Mouse (Mus musculus): Measurements from ENCODE around the gene Dmrta2. TPM values are rescaled to one million over a fixed set of nuclear protein-coding genes. Genes with fewer than 3 reads are reported as not detected.

Dmrta2 gene
- polyA plus RNA-seq, 1 experiment from 2014 or later: 0.04 TPM

DNA sequence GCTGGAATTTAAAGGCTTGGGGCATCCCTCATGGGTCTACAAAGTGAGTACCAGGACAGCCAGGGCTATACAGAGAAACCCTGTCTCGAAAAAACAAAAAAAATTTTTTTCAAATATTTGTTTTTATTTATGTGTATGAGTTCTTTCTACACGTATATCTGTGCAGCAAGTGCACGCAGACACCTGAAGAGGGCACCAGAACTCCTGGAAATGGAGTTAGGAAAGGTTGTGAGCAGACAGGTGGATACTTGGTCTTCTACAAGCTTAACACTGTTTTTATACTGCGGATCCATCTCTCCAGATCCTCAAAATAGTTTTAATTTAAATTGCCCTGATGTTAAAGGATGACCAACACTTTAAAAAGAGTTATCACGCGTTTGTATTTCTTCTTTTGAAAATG lies 11.4 kb downstream of the Dmrta2 start:
- no peak overlapping the region for H3K27ac ChIP-seq (ENCODE audit: low read length)

DNA sequence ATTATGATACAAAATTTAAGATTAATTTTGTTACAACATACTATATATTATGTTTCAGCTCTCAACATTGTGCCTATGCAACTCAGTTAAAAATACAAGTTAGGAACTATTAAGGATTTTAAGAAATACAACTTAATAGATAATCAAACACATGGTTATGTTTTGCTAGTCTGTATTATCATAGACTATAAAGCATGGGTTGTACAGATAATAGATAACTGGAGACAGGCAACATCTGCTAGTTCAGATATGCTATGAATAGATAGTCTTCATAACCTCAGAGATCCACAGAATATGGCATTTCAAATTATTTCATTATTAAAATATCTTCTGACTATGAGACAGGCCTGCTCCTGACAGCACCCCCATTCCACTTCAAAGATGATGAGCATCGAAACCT lies 28.2 kb downstream of the Dmrta2 start:
- Histone ChIP-seq H3K9me3 (replicated peaks; ENCODE audit: control insufficient read depth, low read length) (no peaks in the 10 kb centered on the region; the same call in 1 of the 2 replicates), H3K36me3 (ENCODE audit: control insufficient read depth, insufficient read depth) (no peaks in the 10 kb centered on the region), H3K27ac (ENCODE audit: low read length) (no peak overlapping the region), H3K27me3 (ENCODE audit: control insufficient read depth, insufficient read depth, low read length) (no peaks in the 10 kb centered on the region), H3K9ac (ENCODE audit: low read length) (no peak overlapping the region), H3K4me3 (ENCODE audit: low read length) (no peak overlapping the region), H3K4me2 (ENCODE audit: low read depth, low read length) (no peak overlapping the region), H3K4me1 (ENCODE audit: control insufficient read depth, insufficient read depth, low read length) (no peaks in the 10 kb centered on the region)
- ATAC-seq (replicated peaks; ENCODE audit: extremely low read depth, insufficient read depth, low FRiP score): no peak
- WGBS: 79% methylated on average over 1 of the region's 1 CpGs

More for the DNA sequence above, 11.4 kb downstream of the Dmrta2 start:
- H3K9me3 ChIP-seq (replicated peaks; ENCODE audit: control insufficient read depth, low read length): no peaks in the 10 kb centered on the region
- ATAC-seq (replicated peaks; ENCODE audit: extremely low read depth, insufficient read depth, low FRiP score): no peak
- H3K4me2 ChIP-seq (ENCODE audit: low read depth, low read length): no peak overlapping the region
- H3K4me1 ChIP-seq (ENCODE audit: control insufficient read depth, insufficient read depth, low read length): peaks cover 3% of the 10 kb centered on the region; the same call in 1 of the 2 replicates
- no peak overlapping the region for H3K4me3 ChIP-seq (ENCODE audit: low read length)
- no peak overlapping the region for H3K9ac ChIP-seq (ENCODE audit: low read length)
- 35% methylated on average over 6 of the region's 6 CpGs for WGBS
- peaks cover 76% of the 10 kb centered on the region for H3K27me3 ChIP-seq (ENCODE audit: control insufficient read depth, insufficient read depth, low read length)
- H3K36me3 ChIP-seq (ENCODE audit: control insufficient read depth, insufficient read depth): no peaks in the 10 kb centered on the region

DNA sequence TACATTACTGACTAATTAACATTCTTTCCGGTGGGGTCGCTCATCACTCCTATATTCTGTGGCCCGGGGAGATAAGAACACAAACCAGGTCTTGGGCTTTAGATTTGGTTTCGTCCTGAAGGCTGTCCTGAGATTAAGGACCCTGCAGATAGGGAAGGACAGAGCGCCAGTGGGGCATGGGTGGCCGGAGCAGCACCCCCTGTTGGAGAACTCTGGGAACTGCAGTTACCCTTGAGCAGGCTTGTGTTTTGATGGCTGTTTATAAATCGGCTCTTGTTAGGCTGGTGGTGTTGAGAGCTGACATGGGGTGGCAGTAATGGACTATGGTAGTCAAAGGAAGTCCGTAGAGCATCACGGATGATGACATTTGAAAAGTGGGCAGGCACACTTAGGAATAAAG lies 41.3 kb downstream of the Dmrta2 start:
- Histone ChIP-seq H3K9ac (ENCODE audit: low read length) (no peak overlapping the region), H3K27me3 (ENCODE audit: control insufficient read depth, insufficient read depth, low read length) (peaks cover 2% of the 10 kb centered on the region), H3K4me1 (ENCODE audit: control insufficient read depth, insufficient read depth, low read length) (no peaks in the 10 kb centered on the region), H3K4me2 (ENCODE audit: low read depth, low read length) (no peak overlapping the region), H3K27ac (ENCODE audit: low read length) (no peak overlapping the region), H3K36me3 (ENCODE audit: control insufficient read depth, insufficient read depth) (no peaks in the 10 kb centered on the region), H3K9me3 (replicated peaks; ENCODE audit: control insufficient read depth, low read length) (no peaks in the 10 kb centered on the region), H3K4me3 (ENCODE audit: low read length) (no peak overlapping the region)
- ATAC-seq (replicated peaks; ENCODE audit: extremely low read depth, insufficient read depth, low FRiP score): no peak
- WGBS: 46% methylated on average over 9 of the region's 9 CpGs

DNA sequence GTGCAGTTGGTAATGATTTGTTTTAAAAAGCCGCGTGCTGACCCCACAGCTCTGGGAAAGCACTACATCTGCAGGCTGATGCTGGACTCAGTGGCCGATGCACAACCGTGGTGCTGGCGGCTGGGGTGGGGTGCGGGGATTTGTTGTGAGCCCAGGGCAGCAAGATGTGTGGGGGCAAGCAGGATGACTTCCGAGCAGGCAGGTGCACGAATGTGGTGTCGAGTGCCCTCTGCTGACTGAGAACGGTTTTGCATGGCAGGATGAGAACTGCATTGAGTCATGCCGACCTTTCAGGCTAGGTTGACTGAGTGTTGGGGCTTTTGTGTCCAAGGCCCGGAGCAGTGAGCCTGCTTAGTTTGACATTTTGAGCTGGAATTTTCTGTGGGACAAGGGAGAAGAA lies 42.4 kb downstream of the Dmrta2 start:
- no peak overlapping the region for H3K4me3 ChIP-seq (ENCODE audit: low read length)
- H3K9ac ChIP-seq (ENCODE audit: low read length): no peak overlapping the region
- H3K9me3 ChIP-seq (replicated peaks; ENCODE audit: control insufficient read depth, low read length): no peaks in the 10 kb centered on the region
- H3K27ac ChIP-seq (ENCODE audit: low read length): no peak overlapping the region
- WGBS: 15% methylated on average over 12 of the region's 12 CpGs
- H3K36me3 ChIP-seq (ENCODE audit: control insufficient read depth, insufficient read depth): no peaks in the 10 kb centered on the region
- H3K4me1 ChIP-seq (ENCODE audit: control insufficient read depth, insufficient read depth, low read length): no peaks in the 10 kb centered on the region
- H3K4me2 ChIP-seq (ENCODE audit: low read depth, low read length): peak overlapping the region; percentile 47
- ATAC-seq (replicated peaks; ENCODE audit: extremely low read depth, insufficient read depth, low FRiP score): no peak
- H3K27me3 ChIP-seq (ENCODE audit: control insufficient read depth, insufficient read depth, low read length): peaks cover 2% of the 10 kb centered on the region

DNA sequence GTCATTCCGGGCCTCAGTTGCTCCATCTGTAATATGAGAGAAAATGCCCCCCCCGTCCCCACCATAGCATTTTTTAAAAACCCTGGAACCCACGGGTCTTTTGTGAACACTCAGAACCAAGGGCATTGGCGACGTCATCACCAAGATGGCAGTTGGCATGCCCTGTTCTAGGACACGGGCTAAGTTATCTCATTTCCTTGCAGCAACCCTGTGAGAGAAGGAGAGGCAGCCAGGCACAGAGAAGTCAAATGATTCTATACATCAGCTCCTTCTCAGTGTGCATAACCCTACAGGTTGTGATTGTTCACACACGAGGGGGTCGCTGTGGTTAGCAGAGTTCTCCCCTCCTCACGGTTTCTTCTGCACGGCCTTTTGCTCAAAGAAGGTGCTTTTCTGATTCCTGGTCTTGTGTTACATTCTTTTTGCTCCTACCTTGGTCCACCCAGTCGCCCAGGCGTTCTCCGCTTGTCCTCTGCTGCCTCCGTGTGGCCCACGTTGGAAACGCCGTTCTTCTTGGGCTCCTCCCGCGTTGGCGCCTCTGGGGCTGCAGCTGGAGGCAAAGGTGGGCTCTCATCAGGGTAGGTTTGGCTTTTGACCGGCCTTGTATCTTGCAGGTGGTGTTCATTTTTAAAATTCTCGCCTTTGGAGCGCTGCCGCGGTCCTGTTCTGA lies 44.2 kb downstream of the Dmrta2 start:
- no peak overlapping the region for H3K9ac ChIP-seq (ENCODE audit: low read length)
- 15% methylated on average over 25 of the region's 25 CpGs for WGBS
- no peaks in the 10 kb centered on the region for H3K4me1 ChIP-seq (ENCODE audit: control insufficient read depth, insufficient read depth, low read length)
- H3K9me3 ChIP-seq (replicated peaks; ENCODE audit: control insufficient read depth, low read length): no peaks in the 10 kb centered on the region
- no peak overlapping the region for H3K27ac ChIP-seq (ENCODE audit: low read length)
- 0 out of 2 replicates have a peak, but pooled peaks have one; percentile 52 for ATAC-seq (replicated peaks; ENCODE audit: extremely low read depth, insufficient read depth, low FRiP score)
- H3K4me3 ChIP-seq (ENCODE audit: low read length): no peak overlapping the region
- peaks cover 2% of the 10 kb centered on the region for H3K27me3 ChIP-seq (ENCODE audit: control insufficient read depth, insufficient read depth, low read length)
- H3K4me2 ChIP-seq (ENCODE audit: low read depth, low read length): peak overlapping the region; percentile 10; the same call in 1 of the 2 replicates
- no peaks in the 10 kb centered on the region for H3K36me3 ChIP-seq (ENCODE audit: control insufficient read depth, insufficient read depth)

DNA sequence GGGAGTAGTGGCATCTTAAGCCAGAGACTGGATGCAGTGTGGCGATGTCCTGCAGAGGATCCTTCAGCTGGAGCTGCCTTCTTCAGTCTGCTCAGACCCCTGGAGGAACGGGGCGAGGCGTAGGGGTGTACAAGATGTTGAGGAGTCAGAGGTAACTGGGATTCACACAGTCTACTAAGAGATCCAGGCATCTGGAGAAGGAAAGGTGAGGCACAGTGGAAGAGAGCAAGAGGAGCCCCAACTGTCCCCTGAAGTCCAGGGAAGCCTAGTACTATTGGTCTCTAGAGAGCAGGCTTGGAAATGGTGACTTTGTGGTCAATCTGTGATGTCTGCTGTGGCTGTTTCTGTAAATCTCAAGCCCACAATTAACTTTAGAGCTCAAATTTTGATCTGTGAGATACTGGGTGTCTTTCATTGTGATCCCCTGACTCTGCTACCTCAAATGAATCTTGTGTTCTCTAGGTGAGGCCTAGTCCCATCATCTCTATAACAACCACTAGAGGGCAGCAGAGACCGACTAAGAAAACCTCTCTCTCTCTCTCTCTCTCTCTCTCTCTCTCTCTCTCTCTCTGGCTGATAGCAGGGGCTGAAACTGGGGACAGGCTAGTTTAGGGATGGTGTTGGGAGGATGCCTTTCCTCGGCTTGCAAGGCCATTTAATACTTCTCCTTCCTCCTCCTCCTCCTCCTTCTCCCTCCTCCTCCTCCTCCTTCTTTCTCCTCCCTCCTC lies 50.8 kb downstream of the Dmrta2 start:
- no peak for ATAC-seq (replicated peaks; ENCODE audit: extremely low read depth, insufficient read depth, low FRiP score)
- H3K4me3 ChIP-seq (ENCODE audit: low read length): no peak overlapping the region
- no peaks in the 10 kb centered on the region for H3K9me3 ChIP-seq (replicated peaks; ENCODE audit: control insufficient read depth, low read length)
- H3K4me2 ChIP-seq (ENCODE audit: low read depth, low read length): no peak overlapping the region
- H3K27me3 ChIP-seq (ENCODE audit: control insufficient read depth, insufficient read depth, low read length): 0 out of 2 replicates have a peak, but pooled peaks cover 3% of the 10 kb centered on the region
- WGBS: 55% methylated on average over 6 of the region's 6 CpGs
- no peak overlapping the region for H3K27ac ChIP-seq (ENCODE audit: low read length)
- no peaks in the 10 kb centered on the region for H3K4me1 ChIP-seq (ENCODE audit: control insufficient read depth, insufficient read depth, low read length)
- no peaks in the 10 kb centered on the region for H3K36me3 ChIP-seq (ENCODE audit: control insufficient read depth, insufficient read depth)
- no peak overlapping the region for H3K9ac ChIP-seq (ENCODE audit: low read length)

DNA sequence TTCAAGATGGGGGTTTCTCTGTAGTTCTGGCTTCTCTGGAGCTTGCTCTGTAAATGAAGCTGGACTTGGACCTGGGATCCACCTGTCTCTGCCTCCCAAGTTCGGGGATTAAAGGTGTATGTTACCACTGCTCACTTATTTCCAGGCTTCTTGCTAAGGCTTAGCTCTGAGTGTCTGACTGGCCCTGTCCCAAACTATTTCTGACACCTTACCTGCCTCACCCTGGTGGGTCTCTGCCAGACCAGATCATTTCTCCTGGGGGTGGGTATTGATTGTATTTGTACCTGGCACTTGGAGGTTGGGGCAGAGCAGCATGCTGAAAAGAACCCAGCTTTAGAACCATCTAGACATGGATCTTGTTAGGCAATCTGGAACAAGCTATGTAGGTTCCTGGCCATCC lies 51.6 kb downstream of the Dmrta2 start:
- H3K4me1 ChIP-seq (ENCODE audit: control insufficient read depth, insufficient read depth, low read length): no peaks in the 10 kb centered on the region

More for the DNA sequence above, 51.6 kb downstream of the Dmrta2 start:
- no peak for ATAC-seq (replicated peaks; ENCODE audit: extremely low read depth, insufficient read depth, low FRiP score)
- 78% methylated on average over 1 of the region's 1 CpGs for WGBS
- H3K27ac ChIP-seq (ENCODE audit: low read length): no peak overlapping the region
- H3K9me3 ChIP-seq (replicated peaks; ENCODE audit: control insufficient read depth, low read length): no peaks in the 10 kb centered on the region
- 0 out of 2 replicates have a peak, but pooled peaks cover 3% of the 10 kb centered on the region for H3K27me3 ChIP-seq (ENCODE audit: control insufficient read depth, insufficient read depth, low read length)
- no peaks in the 10 kb centered on the region for H3K36me3 ChIP-seq (ENCODE audit: control insufficient read depth, insufficient read depth)
- H3K4me3 ChIP-seq (ENCODE audit: low read length): no peak overlapping the region
- no peak overlapping the region for H3K9ac ChIP-seq (ENCODE audit: low read length)
- no peak overlapping the region for H3K4me2 ChIP-seq (ENCODE audit: low read depth, low read length)

Data from heart, embryonic 16.5 days (tissue).